Mouse (Mus musculus) effector memory CD4-positive, alpha-beta T cell, adult 7 months (primary cell): ENCODE results near the gene Zg16. TPM values are rescaled to one million over a fixed set of nuclear protein-coding genes. Genes with fewer than 3 reads are reported as not detected.

Experiments
- polyA plus RNA-seq: library from polyadenylated mRNA; unstranded; fragments of 100-300 nt; shearing (Covaris generic); gene quantifications from one replicate; pipeline ENCODE4 v1.2.1, GENCODE M21; 2017

Gene Zg16
- not detected for polyA plus RNA-seq

GRCm38 (mm10) chr7:127087278-127088010 is at the start of gene Zg16:
Zg16 (minus strand) TSS chr7:127087328.

GRCm38 (mm10) chr7:127121911-127122270 is 34.8 kb upstream of the Zg16 start, which contains the start of gene Qprt:
Qprt (minus strand) TSS chr7:127122226.

GRCm38 (mm10) chr7:127091114-127091896 is 4.2 kb upstream of the Zg16 start, which contains the start of gene AI467606:
AI467606 (plus strand) TSS chr7:127091359.

GRCm38 (mm10) chr7:127041851-127042672 is 45.1 kb downstream of the Zg16 start, which contains the start of gene Kif22:
Kif22 (minus strand) TSS chr7:127042471.

GRCm38 (mm10) chr7:127026984-127027726 is 60.0 kb downstream of the Zg16 start, which contains the start of gene Maz:
Maz (minus strand) TSS chr7:127027037.

GRCm38 (mm10) chr7:127020901-127021562 is 66.1 kb downstream of the Zg16 start, which contains the start of the genes Gm42742 and Prrt2:
Gm42742 (minus strand) TSS chr7:127021097.
Prrt2 (minus strand) TSS chr7:127021211.

GRCm38 (mm10) chr7:127016971-127017949 is 69.9 kb downstream of the Zg16 start, which contains the start of gene Pagr1a:
Pagr1a (minus strand) TSS chr7:127017352.

GRCm38 (mm10) chr7:127016481-127016485 is 70.8 kb downstream of the Zg16 start, which contains the start of gene Pagr1b:
Pagr1b (minus strand) TSS chr7:127016484.

GRCm38 (mm10) chr7:127014320-127014719 is 72.8 kb downstream of the Zg16 start, which contains the start of gene Mvp:
Mvp (minus strand) TSS chr7:127014621.

Other genes starting within 250 kb of the Zg16 start
- gene Doc2a, start 239.9 kb downstream of the Zg16 start, polyA plus RNA-seq, result 0.45 TPM
- 13.9 TPM for gene Hirip3, start 225.4 kb downstream of the Zg16 start, polyA plus RNA-seq
- gene Ino80e, start 225.0 kb downstream of the Zg16 start, polyA plus RNA-seq, result 55.1 TPM
- 39.3 TPM for gene Taok2, start 202.6 kb downstream of the Zg16 start, polyA plus RNA-seq
- 41.2 TPM for gene Tmem219, start 164.4 kb downstream of the Zg16 start, polyA plus RNA-seq
- 37.4 TPM for gene Kctd13, start 158.4 kb downstream of the Zg16 start, polyA plus RNA-seq
- 0.30 TPM for gene Asphd1, start 137.7 kb downstream of the Zg16 start, polyA plus RNA-seq
- 0.27 TPM for gene Sez6l2, start 136.8 kb downstream of the Zg16 start, polyA plus RNA-seq
- 127 TPM for gene Cdipt, start 111.4 kb downstream of the Zg16 start, polyA plus RNA-seq
- 0.57 TPM for gene Cdiptos, start 111.2 kb downstream of the Zg16 start, polyA plus RNA-seq
- gene Mvp, start 72.7 kb downstream of the Zg16 start, polyA plus RNA-seq, result 75.7 TPM
- gene Pagr1b, start 70.8 kb downstream of the Zg16 start, polyA plus RNA-seq, result 1.7 TPM
- gene Pagr1a, start 70.0 kb downstream of the Zg16 start, polyA plus RNA-seq, result 49.8 TPM
- gene Gm42742, start 66.2 kb downstream of the Zg16 start, polyA plus RNA-seq, result 13.4 TPM
- gene Prrt2, start 66.1 kb downstream of the Zg16 start, polyA plus RNA-seq, result 4.9 TPM
- 66.5 TPM for gene Maz, start 60.3 kb downstream of the Zg16 start, polyA plus RNA-seq
- 3.0 TPM for gene Kif22, start 44.9 kb downstream of the Zg16 start, polyA plus RNA-seq
- gene AI467606, start 4.0 kb upstream of the Zg16 start, polyA plus RNA-seq, result 70.4 TPM
- 11.2 TPM for gene Qprt, start 34.9 kb upstream of the Zg16 start, polyA plus RNA-seq
- 49.4 TPM for gene Spn, start 50.5 kb upstream of the Zg16 start, polyA plus RNA-seq
- gene Cd2bp2, start 108.7 kb upstream of the Zg16 start, polyA plus RNA-seq, result 72.4 TPM
- 63.5 TPM for gene Tbc1d10b, start 121.1 kb upstream of the Zg16 start, polyA plus RNA-seq
- 13.0 TPM for gene Mylpf, start 121.6 kb upstream of the Zg16 start, polyA plus RNA-seq
- gene Zfp553, start 145.7 kb upstream of the Zg16 start, polyA plus RNA-seq, result 6.8 TPM
- 491 TPM for gene Sept1, start 145.8 kb upstream of the Zg16 start, polyA plus RNA-seq
- gene Zfp771, start 156.9 kb upstream of the Zg16 start, polyA plus RNA-seq, result 5.0 TPM
- gene Dctpp1, start 173.4 kb upstream of the Zg16 start, polyA plus RNA-seq, result 18.2 TPM
- 31.4 TPM for gene Sephs2, start 186.7 kb upstream of the Zg16 start, polyA plus RNA-seq
- 375 TPM for gene Itgal, start 208.9 kb upstream of the Zg16 start, polyA plus RNA-seq